Mouse (Mus musculus) right cerebral cortex, adult 18-20 months (tissue): ENCODE measurements around the gene Sirt1.
"Not testable (repeated sequence)": the region's sequence is repeated elsewhere in the genome, so short reads cannot be mapped to it uniquely, and the experiment has no call there.

Experiments
- DNase-seq: peaks from one replicate; pipeline ENCODE4 v3.0.0; 2022; ENCODE audit warnings: mixed read lengths

The Sirt1 gene

DNA sequence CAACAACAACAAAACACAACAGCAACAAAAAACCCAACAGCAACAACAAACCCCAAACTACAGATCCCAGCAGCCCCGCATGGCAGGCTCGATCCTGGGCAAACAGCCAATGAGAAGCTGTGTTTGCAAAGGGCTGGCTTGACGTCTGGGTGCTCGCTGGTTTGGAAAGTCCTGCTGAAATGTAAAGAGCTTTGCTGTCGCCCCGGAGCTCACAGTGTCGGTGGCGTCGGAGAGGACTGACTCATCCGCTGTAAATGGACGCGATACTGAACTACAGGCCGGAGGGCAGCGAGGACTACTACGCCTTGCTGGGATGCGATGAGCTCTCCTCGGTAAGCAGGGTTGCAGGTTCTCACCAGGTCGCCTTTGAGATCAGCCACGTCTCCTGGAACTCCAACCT, 4.9 kb upstream of the Sirt1 start:
- peak; percentile 91 for DNase-seq

DNA sequence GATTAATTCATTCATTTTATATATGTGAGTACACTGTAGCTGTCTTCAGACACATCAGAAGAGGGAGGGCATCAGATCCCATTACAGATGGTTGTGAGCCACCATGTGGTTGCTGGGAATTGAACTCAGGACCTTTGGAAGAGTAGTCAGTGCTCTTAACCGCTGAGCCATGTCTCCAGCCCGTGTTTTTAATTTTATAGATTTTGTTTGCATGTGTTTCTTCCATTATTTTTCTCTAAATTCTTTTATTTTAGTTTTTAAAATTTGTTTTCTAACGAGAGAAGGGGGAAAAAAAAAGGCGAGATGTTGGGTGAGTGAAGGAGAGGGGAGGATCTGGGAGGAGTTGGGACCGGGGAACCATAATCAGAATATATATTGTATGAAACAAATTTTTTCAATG, 4.4 kb upstream of the Sirt1 start:
- not testable (repeated sequence) for DNase-seq

DNA sequence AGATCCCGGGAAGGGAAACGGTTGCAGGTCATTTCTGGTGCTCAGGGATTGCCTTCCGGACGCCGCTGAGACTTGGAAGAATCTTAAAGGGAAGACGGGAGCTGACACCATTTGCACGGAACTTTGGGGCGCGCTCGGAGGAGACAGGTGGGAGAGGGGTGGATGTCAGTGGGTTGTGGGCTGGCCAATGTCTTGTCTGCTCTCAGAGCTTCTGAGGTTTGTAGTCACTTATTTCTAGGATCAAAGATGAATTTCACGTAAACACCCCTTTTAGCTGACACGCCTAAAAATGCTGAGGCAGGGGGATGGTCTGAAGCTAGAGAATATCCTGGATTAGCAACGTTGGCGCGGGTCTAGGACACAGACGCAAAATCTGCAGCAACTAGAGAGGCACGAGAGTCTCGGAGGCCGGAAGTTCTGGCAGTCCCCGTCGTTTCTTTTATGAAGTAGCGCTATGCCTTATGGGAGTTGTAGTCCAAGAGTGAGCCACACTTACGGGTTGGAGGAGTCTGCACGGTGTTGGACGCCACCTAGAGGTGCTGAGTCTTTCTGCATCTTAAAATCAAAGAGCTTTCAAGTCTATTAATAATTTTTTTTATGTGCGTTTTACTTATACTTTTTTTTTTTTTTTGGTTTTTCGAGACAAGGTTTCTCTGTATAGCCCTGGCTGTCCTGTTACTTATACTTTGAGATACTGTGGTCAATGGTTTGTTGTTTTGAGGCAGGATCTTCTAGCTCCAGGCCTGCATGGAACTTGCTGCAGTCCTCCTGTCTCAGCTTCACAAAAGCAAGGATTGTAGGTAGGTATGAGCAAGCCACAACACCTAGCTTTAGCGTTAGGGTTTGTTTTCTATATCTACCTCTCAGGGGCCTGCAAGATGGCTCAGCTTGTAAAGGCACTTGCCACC, 1.1 kb upstream of the Sirt1 start, which contains the start of gene Dnajc12:
Gene Dnajc12, plus strand, starts transcription at position 72 of the 908 bp plus-strand sequence.
- DNase-seq, result peak; percentile 89

DNA sequence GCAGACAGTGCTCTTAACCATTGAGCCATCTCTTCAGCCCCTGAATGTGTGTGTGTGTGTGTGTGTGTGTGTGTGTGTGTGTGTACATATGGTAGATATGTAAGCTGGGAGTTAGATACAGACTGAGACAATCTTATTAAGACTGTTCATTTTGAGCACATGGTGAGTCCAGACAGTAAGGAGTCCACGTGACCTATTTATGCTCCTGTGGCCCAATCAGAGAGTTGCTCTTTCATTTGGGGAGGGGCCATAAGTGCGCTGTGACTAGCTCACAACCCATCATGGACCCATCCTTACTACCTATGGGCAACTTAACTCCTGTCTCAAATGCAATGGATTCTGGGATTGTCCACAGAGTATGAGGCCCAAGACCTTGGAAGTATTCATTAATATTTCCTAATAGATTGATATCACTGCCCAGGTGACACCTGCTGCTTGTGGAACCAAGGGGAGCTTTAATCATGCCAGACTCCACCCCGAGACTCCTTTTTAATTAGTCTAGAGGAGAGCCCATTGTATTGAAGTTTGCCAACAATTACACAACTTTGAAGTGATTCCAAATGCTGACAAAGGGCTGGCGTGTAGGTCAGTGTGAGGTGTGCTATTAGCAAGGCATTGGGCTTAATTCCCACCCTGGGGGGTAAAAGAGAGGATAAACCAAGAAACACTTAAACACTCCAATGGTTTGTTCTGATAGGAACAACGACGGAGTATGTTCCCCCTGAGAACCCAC, 2.4 kb downstream of the Sirt1 start:
- DNase-seq, result no peak

DNA sequence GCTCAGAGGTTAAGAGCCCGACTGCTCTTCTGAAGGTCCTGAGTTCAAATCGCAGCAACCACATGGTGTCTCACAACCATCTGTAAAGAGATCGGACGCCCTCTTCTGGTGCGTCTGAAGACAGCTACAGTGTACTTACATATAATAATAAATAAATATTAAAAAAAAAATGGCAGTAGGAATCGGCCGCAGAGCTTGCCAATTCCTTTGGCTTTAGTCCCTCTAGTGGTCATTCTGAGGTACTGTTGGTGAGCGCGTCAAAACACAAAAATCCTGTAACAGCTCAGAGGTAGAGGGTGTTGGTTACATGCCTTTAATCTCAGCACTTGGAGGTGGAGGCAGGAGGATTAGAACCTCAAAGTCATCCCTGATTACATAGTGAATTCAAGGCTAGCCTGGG, 4.0 kb downstream of the Sirt1 start:
- DNase-seq, result peak; percentile 39

DNA sequence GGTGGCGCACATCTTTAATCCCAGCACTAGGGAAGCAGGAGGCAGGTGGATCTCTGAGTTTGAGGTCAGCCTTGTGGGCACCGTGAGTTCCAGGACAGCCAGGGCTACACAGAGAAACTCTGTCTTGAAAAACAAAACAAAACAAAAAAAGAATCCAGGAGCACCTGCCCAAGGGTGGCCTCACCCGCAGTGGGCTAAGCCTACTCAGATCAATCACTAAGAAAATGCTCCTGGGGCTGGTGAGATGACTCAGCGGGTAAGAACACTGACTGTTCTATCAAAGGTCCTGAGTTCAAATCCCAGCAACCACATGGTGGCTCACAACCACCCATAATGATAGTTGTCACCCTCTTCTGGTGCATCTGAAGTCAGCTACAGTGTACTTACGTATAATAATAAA, 5.2 kb downstream of the Sirt1 start:
- DNase-seq, result no peak

DNA sequence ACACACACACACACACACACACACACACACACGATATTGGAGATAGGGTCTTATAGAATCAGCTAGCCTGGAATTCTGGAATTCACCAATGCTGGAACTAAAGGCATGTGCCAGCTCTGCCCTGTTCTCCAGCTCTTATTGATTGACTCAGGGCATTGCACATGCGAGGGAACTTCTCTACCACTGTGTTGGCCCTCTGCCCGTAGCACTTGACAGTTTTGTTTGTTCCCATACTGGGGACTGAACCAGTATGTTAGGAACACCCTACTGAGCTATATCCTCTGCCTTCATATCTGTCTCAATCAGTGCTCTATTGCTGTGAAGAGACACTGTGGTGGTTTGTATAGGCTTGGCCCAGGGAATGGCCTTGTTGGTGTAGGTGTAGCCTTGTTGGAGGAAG, 13.5 kb downstream of the Sirt1 start:
- no peak for DNase-seq

DNA sequence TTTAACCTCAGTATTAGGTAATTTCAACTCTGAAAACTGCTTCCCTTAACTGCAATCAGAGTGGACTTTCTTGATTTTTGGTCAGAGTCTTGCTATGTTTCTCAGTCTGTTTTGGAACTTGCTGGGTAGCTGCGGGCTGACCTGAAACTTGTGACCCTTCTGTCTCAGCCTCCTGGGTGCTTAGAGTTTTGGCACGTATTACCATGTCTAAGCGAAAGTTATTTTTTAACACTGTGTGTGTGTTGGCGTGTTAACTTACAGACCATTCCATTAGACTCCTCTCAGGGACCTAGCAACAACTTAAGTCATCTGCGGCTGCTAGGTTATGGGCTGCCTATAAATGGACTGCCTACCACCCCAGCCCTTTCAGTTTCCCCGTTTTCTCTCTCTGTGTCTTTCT, 14.1 kb downstream of the Sirt1 start:
- DNase-seq, result no peak

DNA sequence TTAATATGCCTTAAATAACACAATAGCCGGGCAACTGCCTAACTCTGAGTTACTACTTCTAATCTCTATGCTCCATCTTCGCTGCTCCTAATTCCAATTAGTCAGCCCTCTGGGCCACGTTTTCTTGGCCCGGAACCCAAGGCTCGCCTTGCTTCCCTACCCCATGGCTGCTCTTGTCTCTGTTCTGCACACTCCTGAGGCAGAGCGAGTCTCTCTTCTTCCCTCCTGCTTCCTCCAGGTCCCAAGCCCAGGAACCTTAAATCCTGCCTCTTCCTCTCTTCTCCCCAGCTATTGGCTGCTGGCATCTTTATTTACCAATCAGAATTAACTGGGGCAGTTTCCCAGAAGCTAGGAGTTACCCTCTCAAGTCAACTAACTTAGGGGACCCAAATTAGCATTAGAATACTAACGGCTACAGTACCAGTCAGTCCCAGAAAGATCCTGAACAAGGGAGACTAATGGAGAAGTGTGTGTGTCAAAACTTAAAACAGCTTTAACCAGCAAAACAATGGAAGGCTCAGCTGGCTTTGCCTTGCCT, 15.5 kb downstream of the Sirt1 start:
- DNase-seq, result no peak

DNA sequence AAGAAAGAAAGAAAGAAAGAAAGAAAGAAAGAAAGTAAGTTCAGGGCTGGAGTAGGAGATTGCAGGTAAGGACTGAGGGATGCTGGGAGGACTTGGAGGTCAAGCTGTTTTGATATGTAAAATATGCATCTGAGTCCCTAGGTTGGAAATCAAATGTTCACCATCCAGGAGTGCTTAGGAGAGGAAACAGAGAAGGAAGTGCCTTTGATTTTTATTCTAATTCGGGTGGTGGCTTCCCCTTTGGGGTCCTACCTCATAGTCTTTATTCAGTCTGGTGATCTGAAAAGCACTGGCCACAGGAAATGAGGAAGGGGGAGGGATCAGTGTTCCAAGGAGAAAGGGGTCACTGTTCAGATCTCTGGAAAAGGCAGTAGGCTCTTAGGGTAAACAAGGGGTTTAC, 21.0 kb downstream of the Sirt1 start:
- no peak for DNase-seq

DNA sequence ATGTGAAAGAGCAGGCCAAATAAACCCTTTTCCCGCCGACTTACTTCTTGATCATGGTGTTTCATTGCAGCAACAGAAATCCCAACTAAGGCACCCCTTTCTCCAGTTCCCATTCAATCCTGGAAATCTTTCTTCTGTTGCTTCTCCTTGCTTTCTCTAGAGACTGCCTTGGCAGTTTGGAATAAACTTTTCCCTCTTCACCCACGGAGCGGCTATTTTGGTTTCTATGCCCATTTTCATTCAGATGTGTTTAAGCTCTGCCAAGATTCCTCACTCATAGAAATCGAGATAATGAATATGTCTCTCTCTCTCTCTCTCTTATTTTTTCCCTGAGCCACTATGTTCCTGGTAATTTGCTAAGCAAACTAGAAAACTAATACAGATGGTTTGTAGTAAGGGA, 29.4 kb downstream of the Sirt1 start:
- DNase-seq, result peak; percentile 56

DNA sequence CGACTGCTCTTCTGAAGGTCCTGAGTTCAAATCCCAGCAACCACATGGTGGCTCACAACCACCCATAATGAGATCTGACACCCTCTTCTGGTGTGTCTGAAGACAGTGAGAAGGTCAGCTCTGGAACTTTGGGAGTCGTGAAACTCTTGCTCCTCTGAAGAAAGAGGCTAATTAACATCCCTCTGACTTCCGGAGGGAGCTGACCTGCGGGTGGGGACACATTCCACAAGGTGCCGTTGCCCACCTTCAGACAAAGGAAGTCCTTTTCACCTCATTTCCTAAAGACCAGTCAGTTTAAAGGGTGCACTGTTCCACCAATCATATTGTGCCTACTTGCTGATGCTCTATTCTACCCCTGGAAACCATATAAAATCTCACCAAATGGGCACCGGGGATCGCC, 30.4 kb downstream of the Sirt1 start:
- not testable (repeated sequence) for DNase-seq

DNA sequence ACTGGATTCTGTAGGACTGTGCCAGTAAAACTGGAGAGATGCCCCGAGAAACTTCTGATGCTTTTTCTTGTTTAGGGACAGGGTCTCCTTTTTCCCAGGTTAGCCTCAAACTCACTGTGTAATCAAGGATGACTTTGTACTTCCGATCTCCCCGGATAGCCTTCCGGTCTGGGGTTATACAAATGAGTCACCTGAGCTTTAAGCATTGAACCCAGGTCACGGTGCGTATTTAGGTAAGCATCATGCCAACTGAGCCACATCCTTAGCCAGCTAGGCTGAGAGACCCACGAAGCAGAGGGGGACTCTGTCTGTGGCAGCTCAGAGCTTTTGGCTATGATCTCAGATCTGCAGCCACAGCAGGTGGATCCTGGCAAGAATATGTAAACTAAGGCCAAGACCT, 30.8 kb downstream of the Sirt1 start:
- DNase-seq, result no peak

DNA sequence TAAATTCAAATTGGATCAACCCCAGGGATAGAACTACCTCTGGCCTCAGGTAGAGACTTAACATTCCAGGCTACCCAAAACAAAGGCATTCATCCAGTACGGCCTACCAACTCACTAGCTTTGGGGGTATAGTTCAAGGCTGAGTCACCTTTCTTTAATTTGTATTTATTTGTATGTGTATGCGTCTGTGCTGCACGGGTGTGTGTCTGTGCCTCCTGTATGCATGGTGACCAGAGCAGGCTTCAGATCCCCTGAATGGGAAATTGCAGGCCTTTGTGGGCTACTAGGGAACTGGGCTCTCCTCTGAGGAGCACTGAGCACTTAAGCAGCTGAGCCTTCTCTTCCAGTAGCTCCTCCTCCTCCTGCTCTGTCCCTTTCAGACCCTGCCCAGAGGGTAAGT, 33.2 kb downstream of the Sirt1 start:
- no peak for DNase-seq

DNA sequence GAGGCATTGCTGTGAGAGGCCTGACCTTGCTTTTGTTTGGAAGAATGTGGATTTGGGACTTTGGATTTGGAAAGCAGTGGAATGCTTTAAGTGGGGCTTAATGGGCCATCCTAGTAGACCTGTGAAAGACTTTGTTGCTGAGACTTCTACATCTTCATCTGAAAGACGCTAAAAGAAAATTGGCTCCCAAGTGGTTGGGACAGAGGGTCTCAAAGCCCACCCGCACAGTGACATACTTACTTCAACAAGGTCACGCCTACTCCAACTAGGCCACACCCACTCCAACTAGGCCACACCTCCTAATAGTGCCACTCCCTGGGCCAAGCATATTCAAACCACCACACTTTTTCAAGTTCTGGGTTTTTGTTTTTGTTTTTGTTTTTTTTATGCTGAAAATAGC, 36.8 kb downstream of the Sirt1 start:
- no peak for DNase-seq

DNA sequence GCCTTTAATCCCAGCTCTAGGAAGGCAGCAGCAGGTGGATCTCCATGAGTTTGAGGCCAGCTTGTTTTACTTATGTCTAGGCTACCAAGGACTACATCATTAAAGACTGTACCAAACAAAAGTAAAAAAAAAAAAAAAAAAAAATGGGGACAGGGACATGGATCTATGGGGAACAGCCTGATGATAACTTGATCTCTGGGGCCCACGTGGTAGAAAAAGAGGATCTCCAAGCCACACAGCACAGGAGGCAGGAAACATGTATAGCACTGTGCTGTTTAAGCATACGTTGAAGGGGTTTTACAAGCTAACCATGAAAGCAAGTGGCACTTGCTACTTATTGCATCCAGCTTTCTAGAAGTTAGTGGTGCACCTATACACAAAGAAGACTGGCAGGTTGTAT, 40.2 kb downstream of the Sirt1 start:
- DNase-seq, result no peak

DNA sequence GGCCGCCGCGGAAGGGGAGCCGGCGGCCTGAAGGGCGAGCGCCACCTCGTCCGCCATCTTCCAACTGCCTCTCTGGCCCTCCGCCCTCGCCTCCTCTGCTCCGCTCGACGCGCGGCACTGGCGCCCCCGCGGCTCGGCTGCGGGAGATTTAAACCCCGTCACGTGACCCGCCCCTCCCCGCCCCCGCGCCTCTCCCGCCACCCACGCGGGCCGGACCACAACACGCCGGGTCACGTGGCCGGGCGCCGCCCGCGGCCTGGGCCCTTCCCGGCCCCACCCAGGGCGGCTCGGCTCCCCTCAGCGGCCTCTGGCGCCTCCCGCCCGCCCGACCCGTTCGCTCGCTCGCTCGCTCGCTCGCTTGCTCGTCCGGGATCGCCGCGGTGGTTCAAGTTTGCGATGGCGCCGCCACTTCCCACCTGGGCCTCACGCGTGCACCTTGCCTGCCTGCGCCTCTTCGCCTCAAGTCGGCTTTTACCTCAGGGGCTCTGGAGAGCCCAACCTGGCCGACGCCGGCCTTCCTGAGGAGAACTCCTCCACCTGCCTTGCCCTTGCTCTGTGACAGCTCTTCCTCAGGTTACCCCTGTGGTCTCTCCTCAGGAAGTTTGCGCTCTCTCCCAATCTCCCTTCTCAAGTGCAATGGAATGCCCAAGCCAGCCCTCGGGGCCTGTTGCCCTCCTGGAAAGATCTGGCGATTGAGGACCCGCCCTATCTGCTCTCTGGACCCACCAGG, 42.4 kb downstream of the Sirt1 start:
- peak; percentile 84 for DNase-seq

DNA sequence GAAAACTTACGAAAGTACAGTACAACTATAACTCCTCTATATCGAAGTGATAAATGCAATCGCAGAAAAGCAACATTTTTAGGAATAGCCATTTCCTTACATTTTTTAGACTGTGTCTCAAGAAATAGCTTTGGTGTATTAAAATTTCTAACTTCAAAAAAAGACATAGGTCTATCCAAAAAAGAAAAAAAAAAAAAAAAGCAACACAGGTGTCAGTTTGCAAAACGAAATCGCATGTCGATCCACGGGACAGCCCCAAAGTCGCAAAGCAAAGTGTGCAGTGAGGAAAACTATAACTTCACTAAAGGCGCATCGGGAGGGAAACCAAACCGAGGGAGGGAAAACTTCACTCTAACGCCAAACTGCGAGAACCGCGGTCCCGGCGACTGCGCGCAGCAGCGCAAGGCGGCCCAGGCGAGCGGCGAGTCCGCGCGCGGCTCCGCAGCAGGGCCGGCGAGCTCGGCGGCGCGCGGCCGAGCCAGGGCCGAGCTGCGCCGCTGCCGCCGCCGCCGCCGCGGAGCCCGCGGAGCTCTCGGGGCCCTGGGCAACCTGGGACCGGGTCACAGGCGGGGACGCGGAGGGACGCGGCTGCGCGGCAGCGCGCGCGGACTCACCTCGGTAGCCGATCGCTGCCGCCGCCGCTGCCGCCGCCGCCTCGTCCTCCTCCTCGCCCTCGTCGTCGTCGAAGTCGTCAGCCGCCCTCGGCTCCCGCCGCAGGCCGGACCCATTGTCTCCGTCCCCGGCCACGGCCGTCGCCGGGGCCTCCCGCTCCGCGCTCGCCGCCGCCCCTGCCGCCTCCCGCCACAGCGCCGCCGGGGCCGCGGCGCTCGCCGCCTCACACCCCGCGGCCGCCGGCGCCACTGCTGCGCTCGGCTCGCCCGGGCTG, 43.3 kb downstream of the Sirt1 start:
- peak; percentile 49 for DNase-seq

DNA sequence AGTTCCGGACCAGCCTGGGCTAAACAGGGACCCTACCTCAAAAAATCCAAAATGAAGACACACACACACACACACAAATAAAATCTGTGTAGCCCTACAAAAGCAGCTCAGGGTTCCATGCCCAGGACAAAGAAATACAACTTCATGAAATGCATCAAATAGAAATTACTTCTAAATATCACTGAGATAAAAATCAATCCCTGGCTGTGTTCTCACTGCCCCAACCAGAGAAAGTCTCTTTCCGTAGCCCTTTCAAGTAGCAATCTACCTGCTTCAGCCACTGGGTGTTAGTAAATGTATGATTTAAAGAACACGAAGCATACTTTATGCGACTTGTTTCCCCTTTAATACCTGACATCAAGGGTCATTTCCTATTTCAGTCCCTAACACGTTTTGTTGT, 44.2 kb downstream of the Sirt1 start:
- DNase-seq, result no peak

DNA sequence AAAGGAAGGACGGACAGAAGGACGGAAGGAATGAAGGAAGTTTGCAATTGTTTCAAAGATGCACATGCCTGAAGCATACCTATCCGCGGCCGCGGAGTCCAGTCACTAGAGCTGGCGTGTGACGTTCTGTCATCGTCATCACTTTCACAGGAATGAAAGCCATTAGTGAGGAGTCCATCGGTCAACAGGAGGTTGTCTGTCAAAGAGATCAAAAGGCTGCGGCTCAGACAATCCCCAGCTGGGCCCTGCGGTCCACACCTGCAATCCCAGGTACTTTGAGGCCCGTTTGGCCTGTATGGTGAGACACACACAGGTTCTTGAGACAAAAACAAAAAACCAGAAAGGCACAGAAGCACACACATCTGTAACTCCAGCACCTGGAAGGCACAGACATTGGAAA, 44.6 kb downstream of the Sirt1 start:
- no peak for DNase-seq

DNA sequence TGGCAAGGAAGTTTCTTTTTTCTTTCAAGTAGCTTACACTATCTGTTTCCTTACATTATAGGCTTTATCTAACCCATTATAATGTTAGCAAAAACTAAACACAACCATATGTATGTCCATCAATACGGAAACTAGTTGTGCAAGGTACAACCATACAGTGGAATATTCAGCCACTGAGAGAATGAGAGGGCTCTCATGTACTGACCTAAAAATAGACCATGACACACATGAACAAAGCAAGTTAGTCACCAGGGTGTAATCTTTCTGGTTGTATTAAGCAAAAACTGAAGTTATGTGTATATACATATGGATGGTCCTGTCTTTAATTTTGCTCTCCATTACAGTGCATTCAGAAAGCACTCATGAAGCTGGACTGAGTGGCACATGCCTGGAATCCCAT, 54.4 kb downstream of the Sirt1 start:
- no peak for DNase-seq

DNA sequence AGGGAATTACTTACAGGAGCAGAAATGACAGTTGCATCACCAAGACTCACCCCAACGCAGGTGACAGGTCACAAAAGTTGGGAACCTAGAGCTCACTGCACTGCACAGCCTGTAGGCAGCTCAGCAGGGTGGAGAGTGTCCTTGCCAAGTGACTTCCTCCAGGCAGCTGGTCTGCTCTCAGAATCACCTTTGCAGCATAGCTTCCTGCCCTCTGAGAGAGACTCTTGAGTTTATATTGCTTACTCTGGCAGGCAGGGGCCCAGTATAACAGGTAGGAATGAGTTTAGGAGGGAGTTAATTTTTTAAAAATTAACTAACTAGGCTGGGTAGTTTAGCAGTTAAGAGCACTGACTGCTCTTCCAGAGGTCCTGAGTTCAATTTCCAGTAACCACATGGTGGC, 67.8 kb downstream of the Sirt1 start:
- DNase-seq, result no peak
